Mouse (Mus musculus) limb, embryonic 14.5 days (tissue): ENCODE results near the gene Mrpl58. TPM values are rescaled to one million over a fixed set of nuclear protein-coding genes. Genes with fewer than 3 reads are reported as not detected.

Experiments
- ATAC-seq: fragments of 200-750 bp; cut with Nextera tagmentation; 2 replicates; pipeline ENCODE4 v1.8.0; 2017; ENCODE audit warnings: low read depth, moderate number of reproducible peaks, moderate TSS enrichment; ENCODE audit not compliant: low FRiP score
- DNase-seq: peaks from one replicate; pipeline ENCODE4 v3.0.0-alpha.2; 2015; ENCODE audit warnings: low spot score
- H3K27ac ChIP-seq: fragments of 300-500 bp; sonication (generic); replicated peaks from 2 replicates; pipeline ENCODE4 v1.5.1; 2014; ENCODE audit warnings: low read depth, mild to moderate bottlenecking, low read length, moderate library complexity, mixed read lengths
- H3K27me3 ChIP-seq: fragments of 300-500 bp; sonication (generic); 2 replicates; pipeline ENCODE4 v1.6.1; 2014; ENCODE audit warnings: low read length, mixed read lengths; ENCODE audit not compliant: control insufficient read depth, insufficient read depth
- H3K36me3 ChIP-seq: fragments of 300-500 bp; sonication (generic); 2 replicates; pipeline ENCODE4 v1.6.1; 2014; ENCODE audit warnings: mild to moderate bottlenecking, low read length, moderate library complexity, mixed read lengths; ENCODE audit not compliant: control insufficient read depth, insufficient read depth
- H3K4me1 ChIP-seq: fragments of 300-500 bp; sonication (generic); 2 replicates; pipeline ENCODE4 v1.6.1; 2014; ENCODE audit warnings: antibody characterized with exemption, low read length, mixed read lengths; ENCODE audit not compliant: control insufficient read depth, insufficient read depth
- H3K4me2 ChIP-seq: fragments of 300-500 bp; sonication (generic); replicated peaks from 2 replicates; pipeline ENCODE4 v1.6.1; 2014; ENCODE audit warnings: low read depth, mild to moderate bottlenecking, low read length, moderate library complexity; ENCODE audit not compliant: severe bottlenecking
- H3K4me3 ChIP-seq: fragments of 300-500 bp; sonication (generic); replicated peaks from 2 replicates; pipeline ENCODE4 v1.5.1; 2014; ENCODE audit warnings: low read length
- H3K9ac ChIP-seq: fragments of 300-500 bp; sonication (generic); 2 replicates; pipeline ENCODE4 v1.6.1; 2014; ENCODE audit warnings: mild to moderate bottlenecking, low read depth, low read length, moderate library complexity; ENCODE audit not compliant: severe bottlenecking
- H3K9me3 ChIP-seq: fragments of 300-500 bp; sonication (generic); 2 replicates; pipeline ENCODE4 v1.6.1; 2016; ENCODE audit warnings: low read length; ENCODE audit not compliant: control insufficient read depth
- POLR2A ChIP-seq: fragments of 200-500 bp; IDR thresholded peaks from 2 replicates; pipeline ENCODE4 v1.8.0; 2012; ENCODE audit warnings: inconsistent platforms, mild to moderate bottlenecking, moderate library complexity, borderline replicate concordance; ENCODE audit not compliant: insufficient read depth, insufficient read length; ENCODE audit errors: extremely low read depth
- whole genome bisulfite sequencing: fragments of 180-500 bp; shearing (Covaris S2); extraction: QIAGEN DNeasy Blood & Tissue Kit; methylation state at CpG from one replicate; pipeline ENCODE4 v1.1.7; 2014; 5-methylcytosine and 5-hydroxymethylcytosine counted together
- polyA plus RNA-seq, 2 experiments: library from polyadenylated mRNA; depleted of rRNA in 1 of 2; stranded (reverse) in 1 of 2; unstranded in 1 of 2; fragments of >200 nt; fragmentation: Nextera tagmentation in 1 of 2; extraction: Ambion mirVana in 1 of 2; gene quantifications; 2 replicates each; pipeline versions ENCODE4 v1.2.1 to v1.2.3; 2012 to 2014

The Mrpl58 gene
- polyA plus RNA-seq, 2 experiments, result 92.2 to 169 TPM

GRCm38 (mm10) chr11:115447321-115447885, 43.9 kb downstream of the Mrpl58 start:
- H3K4me3 ChIP-seq, result no peak overlapping the region
- no peaks in the 10 kb centered on the region for H3K27me3 ChIP-seq
- ATAC-seq, result no peak
- no peak overlapping the region for H3K27ac ChIP-seq
- H3K4me2 ChIP-seq, result no peak overlapping the region
- H3K9ac ChIP-seq, result no peak overlapping the region
- H3K36me3 ChIP-seq, result no peaks in the 10 kb centered on the region
- 0 out of 2 replicates have a peak, but pooled peaks cover 2% of the 10 kb centered on the region for H3K4me1 ChIP-seq
- TF ChIP-seq POLR2A, result no peak
- no peak for DNase-seq
- WGBS, result 90% methylated on average over 11 of the region's 11 CpGs
- no peaks in the 10 kb centered on the region for H3K9me3 ChIP-seq

- H3K9me3 ChIP-seq, result no peaks in the 10 kb centered on the region
- H3K36me3 ChIP-seq, result no peaks in the 10 kb centered on the region
- H3K4me1 ChIP-seq, result 0 out of 2 replicates have a peak, but pooled peaks cover 2% of the 10 kb centered on the region
- no peak for ATAC-seq
- H3K4me2 ChIP-seq, result no peak overlapping the region
- no peak overlapping the region for H3K4me3 ChIP-seq
- H3K27ac ChIP-seq, result no peak overlapping the region
- no peak overlapping the region for H3K9ac ChIP-seq
- 85% methylated on average over 16 of the region's 16 CpGs for WGBS
- no peaks in the 10 kb centered on the region for H3K27me3 ChIP-seq
- no peak for DNase-seq
- TF ChIP-seq POLR2A, result no peak
These were observed 44.5 kb downstream of the Mrpl58 start for GRCm38 (mm10) chr11:115448075-115448474.

GRCm38 (mm10) chr11:115448998-115449397, 45.4 kb downstream of the Mrpl58 start:
- no peak for TF ChIP-seq POLR2A
- 29% methylated on average over 7 of the region's 7 CpGs for WGBS
- no peaks in the 10 kb centered on the region for H3K9me3 ChIP-seq
- H3K27me3 ChIP-seq, result no peaks in the 10 kb centered on the region
- no peak for ATAC-seq
- no peaks in the 10 kb centered on the region for H3K36me3 ChIP-seq
- H3K4me1 ChIP-seq, result 0 out of 2 replicates have a peak, but pooled peaks cover 2% of the 10 kb centered on the region
- H3K9ac ChIP-seq, result no peak overlapping the region
- H3K27ac ChIP-seq, result no peak overlapping the region
- H3K4me3 ChIP-seq, result no peak overlapping the region
- no peak overlapping the region for H3K4me2 ChIP-seq
- DNase-seq, result no peak

GRCm38 (mm10) chr11:115450176-115450575, 46.6 kb downstream of the Mrpl58 start:
- H3K36me3 ChIP-seq, result no peaks in the 10 kb centered on the region
- H3K4me2 ChIP-seq, result no peak overlapping the region
- H3K9me3 ChIP-seq, result no peaks in the 10 kb centered on the region
- 0 out of 2 replicates have a peak, but pooled peaks cover 2% of the 10 kb centered on the region for H3K4me1 ChIP-seq
- DNase-seq (no peak), ATAC-seq (no peak)
- H3K27me3 ChIP-seq, result no peaks in the 10 kb centered on the region
- H3K27ac ChIP-seq, result no peak overlapping the region
- TF ChIP-seq POLR2A, result no peak
- no peak overlapping the region for H3K9ac ChIP-seq
- no peak overlapping the region for H3K4me3 ChIP-seq
- 87% methylated on average over 7 of the region's 7 CpGs for WGBS

GRCm38 (mm10) chr11:115451781-115452241, 48.3 kb downstream of the Mrpl58 start:
- no peak overlapping the region for H3K4me3 ChIP-seq
- no peak for TF ChIP-seq POLR2A
- H3K4me1 ChIP-seq, result 0 out of 2 replicates have a peak, but pooled peaks cover 2% of the 10 kb centered on the region
- H3K4me2 ChIP-seq, result no peak overlapping the region
- no peak overlapping the region for H3K27ac ChIP-seq
- H3K27me3 ChIP-seq, result no peaks in the 10 kb centered on the region
- WGBS, result 56% methylated on average over 8 of the region's 8 CpGs
- no peaks in the 10 kb centered on the region for H3K9me3 ChIP-seq
- H3K36me3 ChIP-seq, result no peaks in the 10 kb centered on the region
- DNase-seq (peak; percentile 28), ATAC-seq (no peak)
- no peak overlapping the region for H3K9ac ChIP-seq
